In the genomic region with DNA sequence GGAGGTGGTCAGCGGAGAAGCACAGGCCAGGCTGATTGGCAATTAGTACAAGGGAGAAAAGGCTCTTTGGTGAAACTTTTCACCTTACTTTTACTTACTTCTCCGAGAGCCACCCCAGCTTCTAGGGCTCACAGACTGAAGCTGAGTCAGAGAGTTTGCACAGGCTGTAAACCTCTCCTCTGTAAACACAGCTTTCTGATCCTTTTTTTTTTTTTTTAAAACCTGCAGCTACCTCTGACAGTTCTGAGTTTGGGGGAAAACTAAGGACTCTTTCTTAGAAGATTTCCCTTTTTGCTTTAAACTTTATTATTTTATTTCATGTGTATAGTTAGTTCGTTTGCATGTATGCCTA, we compare ENCODE assay signal across 8 mouse cellular contexts. TPM values are rescaled to one million over a fixed set of nuclear protein-coding genes. Genes with fewer than 3 reads are reported as not detected.
DNase-seq lines count a peak whose midpoint lies in the region; ATAC-seq and TF ChIP-seq lines count a peak whose summit lies in the region.

No protein-coding gene starts in this region.

- H3K4me1 ChIP-seq in kidney, adult 2 months (ENCODE audit: control insufficient read depth, insufficient read depth, low read length) = peaks cover 12% of the 10 kb centered on the region; the same call in 1 of the 2 replicates
- H3K4me1 ChIP-seq in hindbrain, embryonic 12.5 days = peaks cover 8% of the 10 kb centered on the region
- H3K4me1 ChIP-seq in midbrain, embryonic 13.5 days (replicated peaks) = peaks cover 9% of the 10 kb centered on the region

- no peaks in the 10 kb centered on the region for H3K27me3 ChIP-seq in kidney, adult 2 months (replicated peaks; ENCODE audit: control insufficient read depth, insufficient read depth, low read length)
- H3K27me3 ChIP-seq in Patski = no peaks in the 10 kb centered on the region
- H3K27me3 ChIP-seq in hindbrain, embryonic 12.5 days = peaks cover 40% of the 10 kb centered on the region
- H3K27me3 ChIP-seq in midbrain, embryonic 13.5 days = peaks cover 31% of the 10 kb centered on the region

- CTCF ChIA-PET in Patski (lab: Charles Lee) = interaction anchor here (1.0 kb wide), 1 partner anchor 11 kb away, joined by 3 read pairs; no protein-coding TSS in a partner anchor

- no peak for TF ChIP-seq CTCF in kidney, adult 2 months (conservative IDR thresholded peaks at IDR 0.05; ENCODE audit: insufficient read depth, insufficient read length, low read depth, low read length)
- TF ChIP-seq CTCF in Patski (IDR thresholded peaks at IDR 0.05) = no peak

- POLR2A ChIA-PET in Patski (lab: Charles Lee) = no interaction called here

- ATAC-seq in Patski = peak; percentile 3
- ATAC-seq in hindbrain, embryonic 12.5 days (ENCODE audit: low FRiP score) = no peak
- no peak for ATAC-seq in midbrain, embryonic 13.5 days

- no peaks in the 10 kb centered on the region for H3K9me3 ChIP-seq in hindbrain, embryonic 12.5 days (replicated peaks)
- H3K9me3 ChIP-seq in midbrain, embryonic 13.5 days = no peaks in the 10 kb centered on the region

- 0 out of 2 replicates have a peak overlapping the region, but pooled peaks have one; percentile 73 for H3K27ac ChIP-seq in kidney, adult 2 months (ENCODE audit: insufficient read depth, low read depth, low read length)
- no peak overlapping the region for H3K27ac ChIP-seq in hindbrain, embryonic 12.5 days
- no peak overlapping the region for H3K27ac ChIP-seq in midbrain, embryonic 13.5 days

- no peak for TF ChIP-seq POLR2A in kidney, adult 2 months (IDR thresholded peaks at IDR 0.05; ENCODE audit: low read depth, low read length)

- 35% methylated on average over 3 of the region's 3 CpGs for WGBS in kidney, adult 2 months
- WGBS in hindbrain, embryonic 12.5 days = 38% methylated on average over 3 of the region's 3 CpGs
- WGBS in midbrain, embryonic 13.5 days = 30% methylated on average over 3 of the region's 3 CpGs

- no peak overlapping the region for H3K9ac ChIP-seq in hindbrain, embryonic 12.5 days
- no peak overlapping the region for H3K9ac ChIP-seq in midbrain, embryonic 13.5 days (replicated peaks)

- H3K4me2 ChIP-seq in hindbrain, embryonic 12.5 days (replicated peaks) = peak overlapping the region; percentile 84
- H3K4me2 ChIP-seq in midbrain, embryonic 13.5 days (replicated peaks) = peak overlapping the region; percentile 75

- no peak for DNase-seq in kidney, adult 2 months
- no peak for DNase-seq in kidney, postnatal 25 days
- DNase-seq in Patski (ENCODE audit: low read depth, low spot score) = no peak
- no peak for DNase-seq in adrenal gland, postnatal 14 days
- no peak for DNase-seq in cerebellum, adult 9-11 months
- no peak for DNase-seq in cerebellum, adult 11 months

- no peaks in the 10 kb centered on the region for H3K36me3 ChIP-seq in kidney, adult 2 months (ENCODE audit: control insufficient read depth, insufficient read depth, low read length)
- H3K36me3 ChIP-seq in hindbrain, embryonic 12.5 days = no peaks in the 10 kb centered on the region
- H3K36me3 ChIP-seq in midbrain, embryonic 13.5 days = no peaks in the 10 kb centered on the region

- peak overlapping the region; percentile 65 for H3K4me3 ChIP-seq in kidney, adult 2 months (ENCODE audit: insufficient read depth, low read depth, low read length)
- peak overlapping the region; percentile 43; the same call in 1 of the 2 replicates for H3K4me3 ChIP-seq in hindbrain, embryonic 12.5 days
- peak overlapping the region; percentile 44; the same call in 1 of the 2 replicates for H3K4me3 ChIP-seq in midbrain, embryonic 13.5 days (replicated peaks)

- in situ Hi-C loops in Patski (cut with MboI; ENCODE audit: low pct_unique_long_range_greater_than_20kb) = no loop called here

RNA-seq across cellular contexts. Expression of gene Sqor, which starts 0.7 kb away (rescaled TPM):
- 79.1 and 84.5 TPM in 2 replicates for polyA plus RNA-seq in kidney, adult 2 months (2012; rRNA removed)
- 11.4 TPM for polyA plus RNA-seq in Patski (2021)
- 3.1 and 3.8 TPM in 2 replicates for polyA plus RNA-seq in hindbrain, embryonic 12.5 days (2016; fragmentation: Nextera tagmentation; extraction: Ambion mirVana)
- polyA plus RNA-seq in midbrain, embryonic 13.5 days (2015; fragmentation: Nextera tagmentation; extraction: Ambion mirVana) = 2.6 and 3.4 TPM in 2 replicates
- total RNA-seq in adrenal gland, postnatal 14 days (2021) = 62.9 and 74.3 TPM in 2 replicates

RNA-seq across cellular contexts. Expression of gene Bloc1s6, which starts 27.5 kb away (rescaled TPM):
- polyA plus RNA-seq in kidney, adult 2 months (2012; rRNA removed) = 28.4 and 29.2 TPM in 2 replicates
- 29.3 TPM for polyA plus RNA-seq in Patski (2021)
- polyA plus RNA-seq in hindbrain, embryonic 12.5 days (2016; fragmentation: Nextera tagmentation; extraction: Ambion mirVana) = 71.8 and 73.9 TPM in 2 replicates
- 94.4 and 105 TPM in 2 replicates for polyA plus RNA-seq in midbrain, embryonic 13.5 days (2015; fragmentation: Nextera tagmentation; extraction: Ambion mirVana)
- total RNA-seq in adrenal gland, postnatal 14 days (2021) = 21.7 and 24.8 TPM in 2 replicates
